Mouse (Mus musculus) cerebellum, adult 2 months (tissue): ENCODE results near the gene Fryl.

Source experiments
- CTCF ChIP-seq: fragments of 200-500 bp; IDR thresholded peaks from 2 replicates; pipeline ENCODE4 v1.5.1; 2011; ENCODE audit warnings: low read depth, mild to moderate bottlenecking, control low read depth, low read length, moderate library complexity, borderline replicate concordance; ENCODE audit not compliant: insufficient read depth
- POLR2A ChIP-seq: fragments of 200-500 bp; IDR thresholded peaks from 2 replicates; pipeline ENCODE4 v1.6.1; 2011; ENCODE audit warnings: low read length, control low read depth, borderline replicate concordance; ENCODE audit not compliant: insufficient read depth

- TF ChIP-seq CTCF (no peak), POLR2A (no peak)
Measured at GRCm38 (mm10) chr5:73182191-73182590, 74.2 kb downstream of the Fryl start.
